Mouse (Mus musculus) adrenal gland, postnatal 0 days (tissue): ENCODE data around the gene E2f3. TPM values are rescaled to one million over a fixed set of nuclear protein-coding genes. Genes with fewer than 3 reads are reported as not detected.

Experiments
- polyA plus RNA-seq: library from polyadenylated mRNA; unstranded; fragments of >200 nt; fragmentation: Nextera tagmentation; extraction: Ambion mirVana; gene quantifications from 2 replicates; pipeline ENCODE4 v1.2.1, GENCODE M21; 2015

E2f3 gene
- 2.6 and 4.7 TPM in 2 replicates for polyA plus RNA-seq

GRCm38 (mm10) chr13:29985855-29986755 lies at the start of gene E2f3:
Gene E2f3 (minus strand): TSS chr13:29986063.

Other genes with a start within 250 kb of the E2f3 start
- gene Cdkal1, start 130.4 kb downstream of the E2f3 start, polyA plus RNA-seq: 19.1 and 22.9 TPM in 2 replicates
- gene Mboat1, start 150.4 kb upstream of the E2f3 start, polyA plus RNA-seq: 6.0 and 11.4 TPM in 2 replicates